Mouse (Mus musculus) ZHBTc4 (cell line): Measurements from ENCODE around the gene Nfe2.

Source experiments
- DNase-seq: peaks from one replicate; pipeline ENCODE4 v3.0.0-alpha.2; 2011; ENCODE audit warnings: low read depth, low spot score

The Nfe2 gene

DNA sequence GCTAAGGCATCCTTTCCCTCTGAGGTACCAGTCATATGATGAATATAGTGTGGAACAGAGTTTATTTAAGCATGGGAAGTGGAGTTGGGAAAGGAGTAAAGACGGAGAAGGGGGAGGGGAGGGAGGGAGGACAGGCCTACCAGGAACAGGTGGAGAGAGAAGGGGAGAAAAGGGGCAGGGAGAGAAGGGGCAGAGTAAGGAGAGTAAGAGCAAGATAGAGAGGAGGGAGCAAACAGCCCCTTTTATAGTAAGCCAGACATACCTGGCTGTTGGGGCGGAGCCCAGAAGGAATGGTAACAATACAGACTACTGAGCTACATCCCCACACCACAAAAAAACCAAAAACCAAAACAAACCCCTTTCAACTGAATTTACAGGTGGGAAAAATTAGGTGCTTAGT lies 42.2 kb downstream of the Nfe2 start:
- peak; percentile 36 for DNase-seq

- peak; percentile 98 for DNase-seq
Observed at GRCm38 (mm10) chr15:103214971-103215907, 43.0 kb downstream of the Nfe2 start.

DNA sequence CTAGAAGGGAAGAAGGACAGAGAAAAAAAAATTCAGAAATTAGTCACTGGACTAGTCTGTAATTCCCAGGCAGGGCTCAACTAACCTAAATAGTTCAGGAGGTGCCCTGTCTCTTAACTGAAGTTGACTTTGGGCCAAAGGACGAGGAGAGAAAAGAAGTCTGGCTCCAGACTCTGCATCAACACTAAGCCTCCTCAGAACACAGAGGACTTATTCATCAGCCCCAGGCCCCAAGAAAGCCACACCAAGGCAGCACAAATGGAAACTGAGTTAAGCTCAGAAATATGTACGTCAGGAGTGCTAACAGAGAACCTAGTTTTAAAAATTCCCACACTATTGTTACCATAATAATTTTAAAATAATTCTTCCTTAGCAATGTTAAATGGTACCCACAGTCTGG lies 44.1 kb downstream of the Nfe2 start:
- DNase-seq, result no peak

DNA sequence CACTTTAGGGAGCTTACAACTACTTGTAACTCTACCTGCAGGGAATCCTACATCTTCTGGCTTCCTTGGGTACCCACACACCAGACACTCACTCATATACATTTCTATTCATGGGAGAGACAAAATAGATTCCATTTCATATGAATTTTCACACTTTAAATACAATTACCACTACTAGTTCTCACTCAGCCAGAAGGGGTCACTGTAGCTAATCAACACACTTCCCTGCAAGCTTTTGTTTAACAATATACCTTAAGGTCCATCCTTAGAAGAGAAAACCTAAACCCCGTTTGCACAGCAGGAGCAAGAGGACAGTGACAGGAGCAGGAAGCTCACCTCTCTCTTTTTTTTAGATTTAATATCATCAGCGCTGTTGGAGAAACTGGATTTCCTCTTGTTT lies 53.0 kb downstream of the Nfe2 start:
- DNase-seq, result no peak

DNA sequence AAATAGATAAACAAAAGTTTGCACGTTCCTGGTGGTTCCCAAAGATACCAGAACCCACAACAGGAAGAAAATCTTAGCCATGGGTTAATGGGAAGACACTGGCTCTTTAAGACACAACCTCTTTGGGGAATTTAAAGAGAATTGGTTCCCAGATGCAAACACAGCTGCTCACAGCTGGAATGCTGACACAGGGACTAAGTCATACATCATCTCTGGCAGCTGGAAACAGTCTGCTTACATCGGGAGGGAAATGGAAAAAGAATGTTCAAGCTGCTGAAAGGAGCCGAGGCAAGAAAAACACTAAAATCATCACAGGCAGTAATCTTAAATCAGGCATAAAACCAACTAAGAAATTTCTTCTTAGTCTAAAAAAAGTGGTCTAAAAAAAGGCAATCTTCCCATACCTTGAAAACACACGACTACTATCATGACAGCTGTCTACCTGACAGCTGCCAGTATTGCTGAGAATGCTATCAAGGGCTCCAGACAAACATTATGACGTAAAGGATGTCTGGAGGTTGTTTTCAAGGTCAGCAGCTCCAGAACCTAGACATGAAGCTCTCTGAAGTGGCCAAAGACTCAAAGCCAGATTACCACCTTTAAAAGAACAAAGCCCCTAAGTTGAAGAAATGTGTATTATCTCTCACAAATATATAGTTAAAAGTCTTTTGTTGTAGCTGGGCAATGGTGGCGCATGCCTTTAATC lies 56.0 kb downstream of the Nfe2 start:
- DNase-seq, result no peak
